Mouse (Mus musculus) thymus, adult 2 months (tissue): Measurements from ENCODE around the gene Htt. TPM values are rescaled to one million over a fixed set of nuclear protein-coding genes. Genes with fewer than 3 reads are reported as not detected.
A peak's percentile ranks its signal among the peaks of the same experiment; 100 is the strongest.

Experiments used
- DNase-seq: peaks from one replicate; pipeline ENCODE4 v3.0.0; 2021
- H3K27ac ChIP-seq: fragments of 200-500 bp; 2 replicates; pipeline ENCODE4 v1.5.1; 2012; ENCODE audit warnings: low read length, control low read depth; ENCODE audit not compliant: control insufficient read depth, insufficient read depth
- H3K27me3 ChIP-seq: fragments of 200-500 bp; 2 replicates; pipeline ENCODE4 v1.6.1; 2012; ENCODE audit warnings: mild to moderate bottlenecking, low read length, moderate library complexity, mixed read lengths; ENCODE audit not compliant: control insufficient read depth, insufficient read depth
- H3K36me3 ChIP-seq: fragments of 200-500 bp; 2 replicates; pipeline ENCODE4 v1.6.1; 2012; ENCODE audit warnings: mild to moderate bottlenecking, low read length, moderate library complexity; ENCODE audit not compliant: control insufficient read depth, insufficient read depth
- H3K4me1 ChIP-seq: fragments of 200-500 bp; replicated peaks from 2 replicates; pipeline ENCODE4 v1.6.1; 2012; ENCODE audit warnings: low read length; ENCODE audit not compliant: control insufficient read depth, insufficient read depth
- H3K4me3 ChIP-seq: fragments of 200-500 bp; 2 replicates; pipeline ENCODE4 v1.5.1; 2012; ENCODE audit warnings: mild to moderate bottlenecking, low read length, control low read depth, moderate library complexity; ENCODE audit not compliant: control insufficient read depth, insufficient read depth
- CTCF ChIP-seq: fragments of 200-500 bp; IDR thresholded peaks from 2 replicates; pipeline ENCODE4 v1.5.1; 2012; ENCODE audit warnings: mild to moderate bottlenecking, control low read depth, low read length, moderate library complexity, borderline replicate concordance; ENCODE audit not compliant: control insufficient read depth, poor library complexity, insufficient read depth; ENCODE audit errors: extremely low read depth
- POLR2A ChIP-seq: fragments of 200-500 bp; IDR thresholded peaks from 2 replicates; pipeline ENCODE4 v1.6.1; 2012; ENCODE audit warnings: mild to moderate bottlenecking, low read length, control low read depth, moderate library complexity; ENCODE audit not compliant: control insufficient read depth, poor library complexity, insufficient read depth; ENCODE audit errors: extremely low read depth
- WGBS: fragments of 180-500 bp; shearing (Covaris S2); methylation state at CpG from one replicate; pipeline ENCODE4 v1.1.7; 2018; 5-methylcytosine and 5-hydroxymethylcytosine counted together
- polyA plus RNA-seq: library from polyadenylated mRNA; depleted of rRNA; stranded (reverse); fragments of >200 nt; gene quantifications from 2 replicates; pipeline ENCODE4 v1.2.3, GENCODE M21; 2012

Gene Htt
- polyA plus RNA-seq, 1 experiment, result 26.0 TPM

DNA sequence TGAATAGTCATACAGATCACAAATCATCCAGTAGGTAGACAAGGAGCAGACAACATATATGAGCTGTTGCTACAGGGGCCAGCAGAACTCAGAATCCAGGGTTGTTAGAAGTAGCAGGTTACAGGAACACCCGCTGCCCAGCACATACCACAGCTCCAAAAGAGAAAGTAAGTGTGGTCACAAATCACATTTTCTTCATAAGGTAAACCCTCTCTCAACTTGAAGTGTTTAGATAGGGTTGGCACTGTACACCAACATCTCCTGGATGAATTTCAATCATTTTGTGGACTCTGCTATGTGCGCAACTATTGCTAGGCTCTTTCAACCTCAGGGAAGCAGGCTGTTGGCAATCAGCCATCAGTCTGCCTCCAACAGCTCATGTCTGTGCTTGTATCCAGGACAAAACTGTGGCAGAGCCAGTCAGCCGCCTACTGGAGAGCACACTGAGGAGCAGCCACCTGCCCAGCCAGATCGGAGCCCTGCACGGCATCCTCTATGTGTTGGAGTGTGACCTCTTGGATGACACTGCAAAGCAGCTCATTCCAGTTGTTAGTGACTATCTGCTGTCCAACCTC, 141.4 kb downstream of the Htt start:
- 90% methylated on average over 5 of the region's 5 CpGs for WGBS
- no peak for DNase-seq
- Histone ChIP-seq H3K27me3 (no peaks in the 10 kb centered on the region), H3K4me1 (peaks cover 11% of the 10 kb centered on the region), H3K27ac (no peak overlapping the region), H3K4me3 (no peak overlapping the region), H3K36me3 (peaks cover 28% of the 10 kb centered on the region)
- no peak for TF ChIP-seq POLR2A
- no peak for TF ChIP-seq CTCF

DNA sequence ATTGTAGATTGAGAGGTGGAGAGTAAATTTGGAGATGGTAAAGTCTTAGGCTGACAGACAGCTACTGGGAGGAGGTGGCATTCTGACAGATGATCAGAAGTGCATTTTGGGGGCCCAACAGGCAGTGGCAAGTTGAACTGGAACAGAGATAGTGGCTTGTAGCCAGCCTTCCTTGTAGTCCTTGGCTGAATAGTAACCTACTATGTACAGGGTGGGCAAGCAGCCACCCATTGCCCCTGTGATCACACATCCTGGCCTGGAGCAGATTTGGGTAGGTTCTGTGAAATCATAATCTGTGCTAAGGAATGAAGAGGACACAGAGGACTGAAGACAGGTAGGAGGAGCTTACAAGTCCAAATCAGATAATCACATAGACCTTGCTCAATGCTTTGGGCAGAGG, 142.9 kb downstream of the Htt start:
- Histone ChIP-seq H3K27me3 (no peaks in the 10 kb centered on the region), H3K36me3 (peaks cover 13% of the 10 kb centered on the region), H3K27ac (no peak overlapping the region), H3K4me3 (no peak overlapping the region), H3K4me1 (peaks cover 25% of the 10 kb centered on the region)
- TF ChIP-seq POLR2A (no peak), CTCF (no peak)
- DNase-seq, result no peak

DNA sequence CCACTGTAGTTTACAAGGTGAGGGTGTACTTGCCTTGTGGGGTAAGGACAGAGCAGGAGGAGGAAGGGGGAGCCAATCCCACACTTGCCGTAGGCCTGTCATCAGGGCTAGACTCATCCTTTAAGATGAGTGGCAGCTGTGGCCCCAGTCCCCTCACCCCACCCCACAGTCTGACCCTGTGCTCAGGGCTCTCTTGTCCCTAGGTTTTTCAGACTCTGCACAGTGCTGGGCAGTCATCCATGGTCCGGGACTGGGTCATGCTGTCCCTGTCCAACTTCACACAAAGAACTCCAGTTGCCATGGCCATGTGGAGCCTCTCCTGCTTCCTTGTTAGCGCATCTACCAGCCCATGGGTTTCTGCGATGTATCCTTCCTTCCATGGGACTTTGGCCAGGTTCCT, 145.7 kb downstream of the Htt start:
- no peak overlapping the region for H3K4me3 ChIP-seq
- no peak for TF ChIP-seq POLR2A
- no peak for TF ChIP-seq CTCF
- H3K36me3 ChIP-seq, result no peaks in the 10 kb centered on the region
- no peak for DNase-seq
- H3K4me1 ChIP-seq, result peaks cover 28% of the 10 kb centered on the region
- no peaks in the 10 kb centered on the region for H3K27me3 ChIP-seq
- 94% methylated on average over 4 of the region's 4 CpGs for WGBS
- no peak overlapping the region for H3K27ac ChIP-seq

DNA sequence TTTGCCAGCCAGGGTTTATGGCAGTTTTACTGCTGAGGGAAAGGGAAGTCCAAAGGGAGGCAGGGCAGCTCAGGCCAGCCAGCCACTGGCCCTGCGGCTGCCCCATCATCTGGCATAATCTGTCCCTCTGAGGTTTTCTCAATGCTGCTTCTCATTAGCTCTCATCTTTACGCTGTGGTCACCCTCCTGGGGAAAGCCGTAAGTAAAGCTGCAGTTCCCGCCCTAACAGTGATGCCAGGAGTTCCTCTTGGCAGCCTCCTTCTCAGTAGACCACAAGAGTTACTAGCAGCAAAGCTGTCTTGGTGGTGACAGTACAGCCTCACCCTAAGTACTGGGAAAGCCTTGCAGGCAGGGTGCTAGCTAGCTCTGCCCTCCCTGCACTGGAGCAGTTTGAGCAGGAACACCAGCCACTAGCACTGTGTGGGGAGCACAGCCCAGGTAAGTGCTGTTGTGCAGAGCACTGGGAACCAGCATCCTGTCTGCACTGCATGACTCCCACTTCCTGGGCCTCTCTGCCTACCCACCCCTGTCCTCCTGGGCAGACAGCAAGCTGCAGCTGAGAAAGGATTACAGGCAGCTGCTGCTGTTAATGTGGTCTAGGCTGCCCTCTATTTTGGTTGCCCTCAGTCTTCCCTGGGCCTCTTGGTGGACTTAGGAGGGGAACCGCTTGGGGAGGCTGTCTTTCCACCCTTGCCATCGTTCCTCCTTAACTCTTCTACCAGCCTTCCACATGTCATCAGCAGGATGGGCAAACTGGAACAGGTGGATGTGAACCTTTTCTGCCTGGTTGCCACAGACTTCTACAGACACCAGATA, 146.6 kb downstream of the Htt start, which contains the start of gene Msantd1:
TSS of gene Msantd1 (plus strand) at position 103 of the 816 bp plus-strand sequence.
- DNase-seq, result peak; percentile 52
- H3K27ac ChIP-seq, result peak within 1 kb of the TSS; percentile 44
- no peaks in the 10 kb centered on the region for H3K27me3 ChIP-seq
- 17% methylated on average over 6 of the region's 6 CpGs for WGBS
- no peak for TF ChIP-seq CTCF
- TF ChIP-seq POLR2A, result no peak
- H3K36me3 ChIP-seq, result no peaks in the 10 kb centered on the region
- H3K4me3 ChIP-seq, result no peak within 1 kb of the TSS
- peaks cover 28% of the 10 kb centered on the region for H3K4me1 ChIP-seq

DNA sequence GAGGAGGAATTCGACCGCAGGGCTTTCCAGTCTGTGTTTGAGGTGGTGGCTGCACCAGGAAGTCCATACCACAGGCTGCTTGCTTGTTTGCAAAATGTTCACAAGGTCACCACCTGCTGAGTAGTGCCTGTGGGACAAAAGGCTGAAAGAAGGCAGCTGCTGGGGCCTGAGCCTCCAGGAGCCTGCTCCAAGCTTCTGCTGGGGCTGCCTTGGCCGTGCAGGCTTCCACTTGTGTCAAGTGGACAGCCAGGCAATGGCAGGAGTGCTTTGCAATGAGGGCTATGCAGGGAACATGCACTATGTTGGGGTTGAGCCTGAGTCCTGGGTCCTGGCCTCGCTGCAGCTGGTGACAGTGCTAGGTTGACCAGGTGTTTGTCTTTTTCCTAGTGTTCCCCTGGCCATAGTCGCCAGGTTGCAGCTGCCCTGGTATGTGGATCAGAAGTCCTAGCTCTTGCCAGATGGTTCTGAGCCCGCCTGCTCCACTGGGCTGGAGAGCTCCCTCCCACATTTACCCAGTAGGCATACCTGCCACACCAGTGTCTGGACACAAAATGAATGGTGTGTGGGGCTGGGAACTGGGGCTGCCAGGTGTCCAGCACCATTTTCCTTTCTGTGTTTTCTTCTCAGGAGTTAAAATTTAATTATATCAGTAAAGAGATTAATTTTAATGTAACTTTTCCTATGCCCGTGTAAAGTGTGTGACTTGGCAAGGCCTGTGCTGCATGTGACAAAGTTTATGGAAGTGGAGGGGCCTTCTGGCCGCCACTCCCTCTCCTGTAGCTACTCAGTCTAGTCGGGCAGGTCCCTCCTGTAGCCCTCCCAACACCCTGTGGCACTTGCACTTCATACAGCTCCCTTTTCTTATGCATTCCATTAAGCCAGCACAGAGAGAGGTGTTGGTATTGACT, 147.4 kb downstream of the Htt start:
- Histone ChIP-seq H3K27me3 (no peaks in the 10 kb centered on the region), H3K4me3 (no peak overlapping the region), H3K4me1 (peaks cover 28% of the 10 kb centered on the region), H3K36me3 (no peaks in the 10 kb centered on the region), H3K27ac (peak overlapping the region; percentile 44)
- peak; percentile 59 for DNase-seq
- WGBS, result 42% methylated on average over 9 of the region's 9 CpGs
- TF ChIP-seq POLR2A (no peak), CTCF (no peak)
